Mouse (Mus musculus) cerebellum, postnatal 36 days (tissue): Measurements from ENCODE around the gene Gstp1.

Experiments used
- DNase-seq, 2 experiments: peaks; one replicate each; pipeline ENCODE4 v3.0.0; 2021 to 2022; ENCODE audit warnings: mixed read lengths in 2 of 2

Gene Gstp1

GRCm38 (mm10) chr19:3999121-3999730, 38.6 kb downstream of the Gstp1 start:
- DNase-seq: no peak

GRCm38 (mm10) chr19:3998335-3998734, 39.5 kb downstream of the Gstp1 start:
- no peak for DNase-seq

- DNase-seq: no peak
Measured at GRCm38 (mm10) chr19:3997231-3997630, 40.6 kb downstream of the Gstp1 start.

GRCm38 (mm10) chr19:3996747-3997146, 41.0 kb downstream of the Gstp1 start:
- no peak for DNase-seq

GRCm38 (mm10) chr19:3996106-3996505, 41.7 kb downstream of the Gstp1 start:
- no peak for DNase-seq

GRCm38 (mm10) chr19:3995505-3995904, 42.3 kb downstream of the Gstp1 start:
- DNase-seq: no peak

GRCm38 (mm10) chr19:3994932-3995331, 42.9 kb downstream of the Gstp1 start:
- DNase-seq: no peak

- DNase-seq: no peak
Measured at GRCm38 (mm10) chr19:3992416-3992815, 45.4 kb downstream of the Gstp1 start, which contains the start of gene Tbx10. TSS of gene Tbx10 (plus strand) at chr19:3992752.

- DNase-seq: no peak
Measured at GRCm38 (mm10) chr19:3991966-3992365, 45.8 kb downstream of the Gstp1 start.

- DNase-seq: no peak
Measured at GRCm38 (mm10) chr19:3991562-3991961, 46.2 kb downstream of the Gstp1 start.

- DNase-seq: no peak
Measured at GRCm38 (mm10) chr19:3990804-3991203, 47.0 kb downstream of the Gstp1 start.

- no peak for DNase-seq
Measured at GRCm38 (mm10) chr19:3988750-3989149, 49.0 kb downstream of the Gstp1 start.

- no peak for DNase-seq
Measured at GRCm38 (mm10) chr19:3988066-3988465, 49.7 kb downstream of the Gstp1 start.

GRCm38 (mm10) chr19:3986334-3986733, 51.5 kb downstream of the Gstp1 start, which contains the start of gene Acy3:
TSS of gene Acy3 (plus strand) at chr19:3986570.
- peak in 1 of 2 experiments; percentile 36 for DNase-seq
